12 mouse cellular contexts compared by ENCODE assay signal in genomic region chr2:166960648-166961330, GRCm38 (mm10). TPM values are rescaled to one million over a fixed set of nuclear protein-coding genes. Genes with fewer than 3 reads are reported as not detected.
DNase-seq lines count a peak whose midpoint lies in the region; ATAC-seq and TF ChIP-seq lines count a peak whose summit lies in the region.
"Had no signal": no experiment of that assay in that cellular context is flagged by ENCODE, and none has a peak within 500 bp of the region (broad histone marks: within the 10 kb centered on the region; RNA-seq: fewer than 3 reads in every experiment).

No protein-coding gene starts in this region.

- H3K27me3 ChIP-seq in kidney, embryonic 14.5 days (ENCODE audit: control insufficient read depth, insufficient read depth, low read length): no peaks in the 10 kb centered on the region
- no peaks in the 10 kb centered on the region for H3K27me3 ChIP-seq in intestine, postnatal 0 days (replicated peaks; ENCODE audit: control insufficient read depth, insufficient read depth, low read length)
- H3K27me3 ChIP-seq: embryonic facial prominence, embryonic 12.5 days; hindbrain, embryonic 15.5 days; megakaryocyte, embryonic 14.5 days had no signal

- DNase-seq in cerebellum, adult 11 months: peak; percentile 27
- no peak for DNase-seq in cerebellum, postnatal 4 days (ENCODE audit: low spot score in 2 of 2)
- peak; percentile 48 to 69 for DNase-seq in kidney, adult 8-10 months
- peak; percentile 40 for DNase-seq in adrenal gland, postnatal 14 days
- peak; percentile 40 to 61 for DNase-seq in cerebellum, postnatal 25 days
- DNase-seq: right cerebral cortex, postnatal 25 days had no signal

- H3K4me1 ChIP-seq in kidney, embryonic 14.5 days (ENCODE audit: control insufficient read depth, insufficient read depth, low read length): 0 out of 2 replicates have a peak, but pooled peaks cover 10% of the 10 kb centered on the region
- no peaks in the 10 kb centered on the region for H3K4me1 ChIP-seq in intestine, postnatal 0 days (replicated peaks; ENCODE audit: control insufficient read depth, insufficient read depth, low read length)
- H3K4me1 ChIP-seq: embryonic facial prominence, embryonic 12.5 days; hindbrain, embryonic 15.5 days had no signal

- H3K9ac ChIP-seq in kidney, embryonic 14.5 days (ENCODE audit: low read depth, low read length): no peak overlapping the region
- H3K9ac ChIP-seq in intestine, postnatal 0 days (ENCODE audit: low read depth, low read length): no peak overlapping the region
- H3K9ac ChIP-seq: embryonic facial prominence, embryonic 12.5 days; hindbrain, embryonic 15.5 days had no signal

- ATAC-seq in kidney, embryonic 14.5 days (ENCODE audit: low FRiP score, low TSS enrichment): no peak
- no peak for ATAC-seq in megakaryocyte progenitor cell, adult 5-6 weeks (replicated peaks; ENCODE audit: poor library complexity)
- no peak for ATAC-seq in intestine, postnatal 0 days

- TF ChIP-seq CTCF in intestine, postnatal 0 days (IDR thresholded peaks at IDR 0.05; ENCODE audit: low read depth): no peak

- H3K4me3 ChIP-seq in kidney, embryonic 14.5 days (ENCODE audit: low read length): no peak overlapping the region
- no peak overlapping the region for H3K4me3 ChIP-seq in intestine, postnatal 0 days (ENCODE audit: low read depth, low read length)
- H3K4me3 ChIP-seq: embryonic facial prominence, embryonic 12.5 days; hindbrain, embryonic 15.5 days; megakaryocyte, embryonic 14.5 days had no signal

- WGBS in kidney, embryonic 14.5 days: 88% methylated on average over 7 of the region's 8 CpGs
- 76% methylated on average over 7 of the region's 8 CpGs for WGBS in intestine, postnatal 0 days

- peaks cover 48% of the 10 kb centered on the region for H3K36me3 ChIP-seq in kidney, embryonic 14.5 days (ENCODE audit: control insufficient read depth, insufficient read depth, low read length)
- H3K36me3 ChIP-seq in intestine, postnatal 0 days (ENCODE audit: control insufficient read depth, insufficient read depth): peaks cover 35% of the 10 kb centered on the region

- no peaks in the 10 kb centered on the region for H3K9me3 ChIP-seq in kidney, embryonic 14.5 days (ENCODE audit: control insufficient read depth, low read length)
- no peaks in the 10 kb centered on the region for H3K9me3 ChIP-seq in intestine, postnatal 0 days (ENCODE audit: control insufficient read depth)
- H3K9me3 ChIP-seq: embryonic facial prominence, embryonic 12.5 days; hindbrain, embryonic 15.5 days; megakaryocyte, embryonic 14.5 days had no signal

- no peak overlapping the region for H3K27ac ChIP-seq in kidney, embryonic 14.5 days (ENCODE audit: low read depth, low read length)
- no peak overlapping the region for H3K27ac ChIP-seq in intestine, postnatal 0 days (ENCODE audit: low read depth, low read length)
- H3K27ac ChIP-seq: embryonic facial prominence, embryonic 12.5 days; hindbrain, embryonic 15.5 days had no signal

- H3K4me2 ChIP-seq in kidney, embryonic 14.5 days (replicated peaks; ENCODE audit: low read depth, low read length): no peak overlapping the region
- H3K4me2 ChIP-seq in intestine, postnatal 0 days (replicated peaks; ENCODE audit: low read depth): no peak overlapping the region
- H3K4me2 ChIP-seq: embryonic facial prominence, embryonic 12.5 days; hindbrain, embryonic 15.5 days had no signal

RNA-seq across cellular contexts. Expression of gene Stau1, which starts 35.3 kb away (rescaled TPM):
- 43.2 and 81.7 TPM in 2 replicates for polyA plus RNA-seq in kidney, embryonic 14.5 days (2014; fragmentation: Nextera tagmentation; extraction: Ambion mirVana)
- total RNA-seq in adrenal gland, postnatal 14 days (2021): 69.9 and 70.8 TPM in 2 replicates
- 35.7 and 36.0 TPM in 2 replicates for total RNA-seq in megakaryocyte progenitor cell, adult 5-6 weeks (2015)
- total RNA-seq in megakaryocyte progenitor cell, adult 5-6 weeks (2017): 30.1 and 32.1 TPM in 2 replicates
- polyA plus RNA-seq in intestine, postnatal 0 days (2015; fragmentation: Nextera tagmentation; extraction: Ambion mirVana): 30.0 and 31.0 TPM in 2 replicates

RNA-seq across cellular contexts. Expression of gene Ddx27, which starts 54.2 kb away (rescaled TPM):
- 43.5 and 55.8 TPM in 2 replicates for polyA plus RNA-seq in kidney, embryonic 14.5 days (2014; fragmentation: Nextera tagmentation; extraction: Ambion mirVana)
- 34.6 and 43.0 TPM in 2 replicates for total RNA-seq in adrenal gland, postnatal 14 days (2021)
- total RNA-seq in megakaryocyte progenitor cell, adult 5-6 weeks (2015): 34.4 and 35.0 TPM in 2 replicates
- 105 and 132 TPM in 2 replicates for total RNA-seq in megakaryocyte progenitor cell, adult 5-6 weeks (2017)
- 15.8 and 16.3 TPM in 2 replicates for polyA plus RNA-seq in intestine, postnatal 0 days (2015; fragmentation: Nextera tagmentation; extraction: Ambion mirVana)

RNA-seq across cellular contexts. Expression of gene Cse1l, which starts 54.9 kb away (rescaled TPM):
- polyA plus RNA-seq in kidney, embryonic 14.5 days (2014; fragmentation: Nextera tagmentation; extraction: Ambion mirVana): 135 and 187 TPM in 2 replicates
- 59.1 and 61.2 TPM in 2 replicates for total RNA-seq in adrenal gland, postnatal 14 days (2021)
- 158 and 185 TPM in 2 replicates for total RNA-seq in megakaryocyte progenitor cell, adult 5-6 weeks (2015)
- 116 and 151 TPM in 2 replicates for total RNA-seq in megakaryocyte progenitor cell, adult 5-6 weeks (2017)
- 20.8 and 22.1 TPM in 2 replicates for polyA plus RNA-seq in intestine, postnatal 0 days (2015; fragmentation: Nextera tagmentation; extraction: Ambion mirVana)

Comparison
In these comparisons a context has a peak if more than half of its experiments do, and no peak if none do; other contexts are left out.
1. DNase-seq: peak in cerebellum, adult 11 months (single experiment), kidney, adult 8-10 months (2 of 2), adrenal gland, postnatal 14 days (single experiment) and cerebellum, postnatal 25 days (2 of 2); none in cerebellum, postnatal 4 days (0 of 2).